Mouse (Mus musculus) lung, embryonic 16.5 days (tissue): ENCODE results near the gene Clic1. TPM values are rescaled to one million over a fixed set of nuclear protein-coding genes. Genes with fewer than 3 reads are reported as not detected.

Experiments
- ATAC-seq: fragments of 200-750 bp; cut with Nextera tagmentation; 2 replicates; pipeline ENCODE4 v1.8.0; 2017; ENCODE audit warnings: low read depth, mild to moderate bottlenecking, moderate library complexity
- H3K27ac ChIP-seq: fragments of 300-500 bp; sonication (generic); 2 replicates; pipeline ENCODE4 v1.5.1; 2014; ENCODE audit warnings: mild to moderate bottlenecking, control low read depth, low read length
- H3K27me3 ChIP-seq: fragments of 300-500 bp; sonication (generic); 2 replicates; pipeline ENCODE4 v1.6.1; 2014; ENCODE audit warnings: low read depth, low read length, mixed read lengths; ENCODE audit not compliant: control insufficient read depth, insufficient read depth
- H3K36me3 ChIP-seq: fragments of 300-500 bp; sonication (generic); 2 replicates; pipeline ENCODE4 v1.6.1; 2014; ENCODE audit warnings: low read length; ENCODE audit not compliant: control insufficient read depth, insufficient read depth
- H3K4me1 ChIP-seq: fragments of 300-500 bp; sonication (generic); replicated peaks from 2 replicates; pipeline ENCODE4 v1.6.1; 2014; ENCODE audit warnings: low read length, mixed read lengths; ENCODE audit not compliant: control insufficient read depth, insufficient read depth
- H3K4me2 ChIP-seq: fragments of 300-500 bp; sonication (generic); 2 replicates; pipeline ENCODE4 v1.6.1; 2014; ENCODE audit warnings: low read depth, low read length, control low read depth
- H3K4me3 ChIP-seq: fragments of 300-500 bp; sonication (generic); 2 replicates; pipeline ENCODE4 v1.5.1; 2014; ENCODE audit warnings: mild to moderate bottlenecking, low read length, control low read depth
- H3K9ac ChIP-seq: fragments of 300-500 bp; sonication (generic); 2 replicates; pipeline ENCODE4 v1.6.1; 2014; ENCODE audit warnings: low read length, control low read depth
- H3K9me3 ChIP-seq: fragments of 300-500 bp; sonication (generic); 2 replicates; pipeline ENCODE4 v1.6.1; 2016; ENCODE audit warnings: low read length; ENCODE audit not compliant: control insufficient read depth
- WGBS: fragments of 180-500 bp; shearing (Covaris S2); extraction: QIAGEN DNeasy Blood & Tissue Kit; methylation state at CpG from one replicate; pipeline ENCODE4 v1.1.7; 2014; 5-methylcytosine and 5-hydroxymethylcytosine counted together
- polyA plus RNA-seq: library from polyadenylated mRNA; unstranded; fragments of >200 nt; fragmentation: Nextera tagmentation; extraction: Ambion mirVana; gene quantifications from 2 replicates; pipeline ENCODE4 v1.2.1, GENCODE M21; 2015

The Clic1 gene
- polyA plus RNA-seq, 1 experiment from 2014 or later: 298 TPM

DNA sequence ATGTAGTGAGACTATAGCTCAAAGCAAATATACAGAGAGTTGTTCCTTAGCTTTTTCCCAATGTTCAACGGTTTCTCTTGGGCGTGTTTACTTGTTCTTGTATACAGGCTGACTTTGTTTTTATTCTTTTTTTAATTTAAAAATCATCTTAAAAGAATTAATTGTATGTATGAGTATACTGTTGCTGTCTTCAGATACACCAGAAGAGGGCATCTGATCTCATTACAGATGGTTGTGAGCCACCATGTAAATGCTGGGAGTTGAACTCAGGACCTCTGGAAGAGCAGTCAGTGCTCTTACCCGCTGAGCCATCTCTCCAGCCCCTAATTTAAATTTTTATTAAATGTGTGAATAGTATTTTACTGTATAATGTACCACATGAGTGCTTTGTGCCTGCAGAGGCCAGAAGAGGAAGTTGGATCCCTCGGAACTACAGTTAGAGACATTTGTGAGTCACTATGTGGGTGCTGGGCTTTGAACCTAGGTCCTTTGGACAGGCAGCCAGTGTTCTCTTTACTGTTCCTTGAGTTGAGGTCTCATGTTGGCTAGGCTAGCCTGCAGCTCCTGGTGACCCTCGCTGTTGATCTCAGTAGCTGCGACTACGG, 42.3 kb upstream of the Clic1 start:
- ATAC-seq: no peak
- Histone ChIP-seq H3K27ac (no peak overlapping the region), H3K27me3 (no peaks in the 10 kb centered on the region), H3K4me2 (no peak overlapping the region), H3K9ac (no peak overlapping the region), H3K4me1 (peaks cover 9% of the 10 kb centered on the region), H3K9me3 (no peaks in the 10 kb centered on the region), H3K4me3 (no peak overlapping the region), H3K36me3 (peaks cover 46% of the 10 kb centered on the region)
- 89% methylated on average over 7 of the region's 7 CpGs for WGBS

DNA sequence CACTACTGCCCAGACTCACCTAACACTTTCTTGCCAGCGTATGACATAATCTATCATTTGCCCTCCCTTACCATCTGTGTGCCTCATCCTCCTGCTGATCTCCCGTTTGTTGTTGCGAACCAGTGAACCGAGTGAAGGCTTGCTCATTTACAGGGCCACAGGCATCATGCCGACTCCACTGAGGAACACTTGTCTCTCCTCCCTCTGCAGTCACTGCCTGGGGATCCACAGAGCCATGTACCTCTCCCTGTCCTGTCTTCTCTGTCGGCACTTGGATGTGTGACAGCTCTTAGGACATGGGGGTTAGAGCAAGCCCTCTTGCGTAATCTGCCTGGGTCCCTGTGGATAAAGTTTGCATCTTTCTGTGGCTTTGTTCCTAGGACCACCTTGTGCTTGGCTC, 40.2 kb upstream of the Clic1 start:
- no peak overlapping the region for H3K9ac ChIP-seq
- ATAC-seq: no peak
- 85% methylated on average over 7 of the region's 7 CpGs for WGBS
- no peaks in the 10 kb centered on the region for H3K9me3 ChIP-seq
- no peak overlapping the region for H3K4me2 ChIP-seq
- H3K36me3 ChIP-seq: peaks cover 67% of the 10 kb centered on the region
- no peak overlapping the region for H3K27ac ChIP-seq
- H3K27me3 ChIP-seq: no peaks in the 10 kb centered on the region
- no peak overlapping the region for H3K4me3 ChIP-seq
- H3K4me1 ChIP-seq: no peaks in the 10 kb centered on the region

DNA sequence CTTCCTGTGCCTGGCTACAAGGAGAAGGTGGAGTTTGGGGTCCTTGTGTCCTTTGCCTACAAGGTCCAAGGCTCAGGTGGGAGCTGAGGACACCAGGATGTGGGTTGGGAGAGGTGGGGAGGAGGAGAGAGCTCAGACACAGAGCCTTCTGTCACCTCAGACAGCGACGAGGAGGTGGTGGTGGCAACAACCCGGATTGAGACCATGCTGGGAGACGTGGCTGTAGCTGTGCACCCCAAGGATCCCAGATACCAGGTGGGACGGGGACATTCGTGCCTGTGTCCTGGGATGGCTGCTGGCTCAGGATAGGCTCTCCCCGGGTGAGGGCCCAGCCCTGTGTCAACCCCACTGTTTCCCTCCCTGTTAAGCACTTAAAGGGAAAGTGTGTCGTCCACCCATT, 38.3 kb upstream of the Clic1 start:
- no peak for ATAC-seq
- Histone ChIP-seq H3K9me3 (no peaks in the 10 kb centered on the region), H3K27ac (no peak overlapping the region), H3K4me1 (no peaks in the 10 kb centered on the region), H3K4me2 (no peak overlapping the region), H3K27me3 (no peaks in the 10 kb centered on the region), H3K9ac (no peak overlapping the region), H3K36me3 (peaks cover 71% of the 10 kb centered on the region), H3K4me3 (no peak overlapping the region)
- 91% methylated on average over 8 of the region's 8 CpGs for WGBS

DNA sequence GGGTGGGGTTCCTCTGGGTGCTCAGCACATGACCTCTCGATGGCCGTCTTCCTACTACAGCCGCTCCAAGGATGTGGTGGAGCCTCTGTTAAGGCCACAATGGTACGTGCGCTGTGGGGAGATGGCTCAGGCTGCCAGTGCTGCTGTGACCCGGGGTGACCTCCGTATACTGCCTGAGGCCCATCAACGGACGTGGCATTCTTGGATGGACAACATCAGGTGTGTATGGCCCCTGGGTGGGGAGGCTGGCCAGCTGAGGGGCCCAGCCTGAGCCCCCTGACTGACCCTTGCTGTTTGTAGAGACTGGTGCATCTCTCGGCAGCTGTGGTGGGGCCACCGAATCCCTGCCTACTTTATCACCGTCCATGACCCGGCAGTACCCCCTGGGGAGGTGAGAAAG, 37.3 kb upstream of the Clic1 start:
- no peaks in the 10 kb centered on the region for H3K4me1 ChIP-seq
- no peaks in the 10 kb centered on the region for H3K27me3 ChIP-seq
- no peak for ATAC-seq
- peaks cover 69% of the 10 kb centered on the region for H3K36me3 ChIP-seq
- H3K4me3 ChIP-seq: no peak overlapping the region
- no peak overlapping the region for H3K9ac ChIP-seq
- no peak overlapping the region for H3K4me2 ChIP-seq
- no peak overlapping the region for H3K27ac ChIP-seq
- no peaks in the 10 kb centered on the region for H3K9me3 ChIP-seq
- WGBS: 78% methylated on average over 13 of the region's 13 CpGs

DNA sequence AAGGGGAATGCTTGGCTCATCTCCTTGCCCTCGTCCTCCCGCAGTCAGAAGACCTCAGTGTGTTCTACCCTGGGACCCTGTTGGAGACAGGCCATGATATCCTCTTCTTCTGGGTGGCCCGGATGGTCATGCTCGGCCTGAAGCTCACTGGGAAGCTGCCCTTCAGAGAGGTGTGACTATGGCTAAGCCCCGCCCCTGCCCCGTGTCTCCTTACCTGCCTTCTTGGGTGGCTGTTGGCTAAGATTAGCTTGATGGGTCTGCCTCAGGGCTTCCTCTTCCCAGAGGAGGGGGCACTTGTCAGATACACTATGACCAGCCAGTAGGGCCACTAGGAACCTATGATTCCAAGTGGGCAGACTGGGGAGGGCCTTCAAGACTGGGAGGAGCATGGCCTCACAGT, 36.5 kb upstream of the Clic1 start:
- ATAC-seq: no peak
- Histone ChIP-seq H3K36me3 (peaks cover 64% of the 10 kb centered on the region), H3K9me3 (no peaks in the 10 kb centered on the region), H3K4me3 (no peak overlapping the region), H3K4me2 (no peak overlapping the region), H3K27ac (no peak overlapping the region), H3K4me1 (no peaks in the 10 kb centered on the region), H3K27me3 (no peaks in the 10 kb centered on the region), H3K9ac (no peak overlapping the region)
- 66% methylated on average over 6 of the region's 6 CpGs for WGBS

DNA sequence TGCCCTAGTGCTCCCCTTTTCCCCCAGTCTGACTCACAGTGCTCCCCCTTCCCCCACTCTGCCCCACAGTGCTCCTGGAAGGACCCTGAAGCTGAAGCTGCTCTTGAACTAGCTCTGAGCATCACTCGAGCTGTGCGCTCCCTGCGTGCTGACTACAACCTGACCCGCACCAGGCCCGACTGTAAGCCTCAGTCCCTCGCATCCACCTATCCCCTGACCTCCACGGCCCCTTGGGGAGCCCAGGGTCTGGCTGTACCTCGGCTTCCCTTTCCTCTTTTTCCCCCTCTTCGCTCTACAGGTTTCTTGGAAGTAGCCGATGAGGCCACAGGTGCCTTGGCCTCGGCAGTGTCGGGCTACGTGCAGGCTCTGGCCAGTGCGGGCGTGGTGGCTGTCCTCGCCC, 34.5 kb upstream of the Clic1 start:
- ATAC-seq: no peak
- WGBS: 90% methylated on average over 16 of the region's 16 CpGs
- no peak overlapping the region for H3K4me2 ChIP-seq

DNA sequence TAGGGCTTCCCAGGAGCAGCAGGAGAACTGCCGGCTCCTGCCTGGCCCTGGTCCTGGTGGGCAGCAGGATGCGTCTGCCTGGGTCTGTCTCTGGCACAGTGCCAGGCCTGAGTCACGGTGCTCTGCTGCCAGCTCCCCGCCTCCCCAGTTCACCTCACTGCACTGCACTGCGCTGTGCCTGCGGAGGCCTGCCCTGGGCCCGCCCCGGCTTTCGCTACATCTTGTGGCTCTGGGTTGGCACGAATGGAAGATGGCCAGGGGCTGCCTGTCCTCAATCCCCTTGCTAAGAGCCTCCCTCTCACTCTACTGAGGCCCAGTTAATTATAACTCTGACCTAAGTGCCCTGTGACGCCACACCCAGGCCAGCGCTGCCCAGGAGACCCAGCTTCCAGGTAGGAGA, 33.4 kb upstream of the Clic1 start, which contains the start of gene Vwa7:
Vwa7 (plus strand) TSS at position 204 of the 400 bp plus-strand sequence.
- H3K4me2 ChIP-seq: no peak within 1 kb of the TSS
- H3K4me1 ChIP-seq: no peaks in the 10 kb centered on the region; the same call in 1 of the 2 replicates
- H3K27me3 ChIP-seq: no peaks in the 10 kb centered on the region
- no peaks in the 10 kb centered on the region for H3K9me3 ChIP-seq
- WGBS: 60% methylated on average over 12 of the region's 12 CpGs
- H3K9ac ChIP-seq: no peak within 1 kb of the TSS
- no peak within 1 kb of the TSS for H3K4me3 ChIP-seq
- peak; percentile 16; the same call in 1 of the 2 replicates for ATAC-seq
- no peak within 1 kb of the TSS for H3K27ac ChIP-seq
- H3K36me3 ChIP-seq: peaks cover 45% of the 10 kb centered on the region

More for the DNA sequence above, 34.5 kb upstream of the Clic1 start:
- Histone ChIP-seq H3K27ac (no peak overlapping the region), H3K9ac (no peak overlapping the region), H3K27me3 (no peaks in the 10 kb centered on the region), H3K4me1 (no peaks in the 10 kb centered on the region), H3K4me3 (no peak overlapping the region), H3K36me3 (peaks cover 54% of the 10 kb centered on the region), H3K9me3 (no peaks in the 10 kb centered on the region)

DNA sequence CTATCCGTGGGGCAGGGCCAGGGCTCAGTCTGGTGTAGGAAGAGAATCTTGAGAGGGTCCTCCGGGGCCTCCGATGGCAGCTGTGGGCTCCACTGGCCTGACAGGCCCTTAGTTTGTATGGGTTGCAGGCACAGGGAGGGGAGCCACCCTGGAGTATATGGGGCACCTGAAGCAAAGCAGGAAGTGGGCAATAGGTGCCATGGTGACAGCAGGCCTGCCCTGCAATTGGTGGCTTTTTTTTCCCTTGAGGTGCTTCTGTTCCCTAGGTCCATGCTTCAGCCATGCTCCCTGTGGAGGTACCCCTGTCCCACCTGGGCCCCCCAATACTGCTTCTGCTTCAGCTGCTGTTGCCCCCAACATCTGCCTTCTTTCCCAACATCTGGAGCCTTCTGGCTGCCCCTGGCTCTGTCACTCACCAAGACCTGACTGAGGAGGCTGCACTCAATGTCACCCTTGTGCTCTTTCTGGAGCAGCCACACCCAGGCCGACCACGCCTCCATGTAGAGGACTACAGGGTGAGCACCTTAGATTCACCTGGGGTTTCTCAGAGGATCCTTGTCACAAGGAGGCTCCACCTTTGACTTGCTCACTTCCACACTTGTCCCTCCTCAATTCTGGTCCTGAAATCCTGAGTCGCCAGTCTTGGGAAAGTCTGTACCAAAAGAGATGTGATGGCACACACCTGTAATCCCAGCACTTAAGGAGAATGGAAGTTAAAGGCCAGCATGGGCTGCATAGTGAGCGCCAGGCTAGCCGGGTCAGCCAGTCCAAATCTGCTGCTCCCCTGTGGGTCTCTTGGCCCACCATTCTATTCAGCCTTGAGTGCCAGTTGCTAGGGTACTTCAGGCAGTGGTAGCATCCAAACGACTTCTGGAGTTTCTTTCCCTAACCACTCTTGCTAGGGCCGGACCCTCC, 32.7 kb upstream of the Clic1 start:
- ATAC-seq: no peak
- Histone ChIP-seq H3K27ac (no peak overlapping the region), H3K36me3 (peaks cover 38% of the 10 kb centered on the region)

DNA sequence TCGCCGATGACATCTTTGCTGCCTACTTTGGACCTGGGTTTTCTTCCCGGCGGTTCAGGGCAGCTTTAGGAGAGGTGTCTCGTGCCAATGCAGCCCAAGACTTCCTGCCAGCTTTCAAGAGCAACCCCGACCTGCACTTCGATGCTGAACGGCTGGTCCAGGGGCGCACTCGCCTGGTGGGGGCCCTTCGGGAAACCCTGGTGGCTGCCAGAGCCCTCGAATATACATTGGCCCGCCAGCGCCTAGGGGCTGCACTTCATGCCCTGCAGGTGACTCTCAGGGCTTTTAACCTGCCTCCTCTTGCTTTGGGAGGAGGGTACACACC, 32.1 kb upstream of the Clic1 start:
- ATAC-seq: no peak
- Histone ChIP-seq H3K27ac (no peak overlapping the region), H3K9ac (no peak overlapping the region), H3K4me2 (no peak overlapping the region), H3K27me3 (no peaks in the 10 kb centered on the region), H3K36me3 (peaks cover 32% of the 10 kb centered on the region), H3K9me3 (no peaks in the 10 kb centered on the region), H3K4me1 (no peaks in the 10 kb centered on the region; the same call in 1 of the 2 replicates), H3K4me3 (no peak overlapping the region)
- 59% methylated on average over 14 of the region's 14 CpGs for WGBS

More for the DNA sequence above, 32.7 kb upstream of the Clic1 start:
- Histone ChIP-seq H3K4me2 (no peak overlapping the region), H3K9ac (no peak overlapping the region), H3K9me3 (no peaks in the 10 kb centered on the region), H3K4me3 (no peak overlapping the region), H3K4me1 (no peaks in the 10 kb centered on the region; the same call in 1 of the 2 replicates), H3K27me3 (no peaks in the 10 kb centered on the region)
- WGBS: 70% methylated on average over 10 of the region's 10 CpGs
